Mouse (Mus musculus): ENCODE results near the gene Pfdn4. TPM values are rescaled to one million over a fixed set of nuclear protein-coding genes. Genes with fewer than 3 reads are reported as not detected.

Pfdn4 gene
- polyA plus RNA-seq (2012; rRNA removed): 1.2 and 2.4 TPM in 2 replicates

GRCm38 (mm10) chr2:170496154-170496930, at the start of gene Pfdn4:
Gene Pfdn4, plus strand, starts transcription at chr2:170496428.

GRCm38 (mm10) chr2:170497091-170497566, 901 bp downstream of the Pfdn4 start, which contains the start of gene Cyp24a1:
Gene Cyp24a1, minus strand, starts transcription at chr2:170497145.

Other genes with a start within 250 kb of the Pfdn4 start
- gene Bcas1, start 68.6 kb upstream of the Pfdn4 start, polyA plus RNA-seq (2012; rRNA removed): 17.0 and 32.1 TPM in 2 replicates
- 0.01 TPM in 1 of 2 replicates, not detected in the other for gene Cyp24a1, start 717 bp downstream of the Pfdn4 start, polyA plus RNA-seq (2012; rRNA removed)
- gene 4930470P17Rik, start 105.6 kb downstream of the Pfdn4 start, polyA plus RNA-seq (2012; rRNA removed): not detected in 2 replicates
- 0.17 TPM in 1 of 2 replicates, not detected in the other for gene Dok5, start 235.4 kb downstream of the Pfdn4 start, polyA plus RNA-seq (2012; rRNA removed)

Data from stomach, adult 2 months (tissue).